Mouse (Mus musculus) embryo, embryonic 9.5 days (tissue): ENCODE data around the gene Fitm1.

Experiments used
- DNase-seq: peaks from one replicate; pipeline ENCODE4 v3.0.0-alpha.2; 2017; ENCODE audit errors: extremely low spot score

Gene Fitm1

GRCm38 (mm10) chr14:55575302-55575701, at the start of gene Fitm1:
Gene Fitm1 (plus strand): TSS chr14:55575617.
- no peak for DNase-seq

GRCm38 (mm10) chr14:55526674-55527073, 48.7 kb upstream of the Fitm1 start:
- no peak for DNase-seq

DNA sequence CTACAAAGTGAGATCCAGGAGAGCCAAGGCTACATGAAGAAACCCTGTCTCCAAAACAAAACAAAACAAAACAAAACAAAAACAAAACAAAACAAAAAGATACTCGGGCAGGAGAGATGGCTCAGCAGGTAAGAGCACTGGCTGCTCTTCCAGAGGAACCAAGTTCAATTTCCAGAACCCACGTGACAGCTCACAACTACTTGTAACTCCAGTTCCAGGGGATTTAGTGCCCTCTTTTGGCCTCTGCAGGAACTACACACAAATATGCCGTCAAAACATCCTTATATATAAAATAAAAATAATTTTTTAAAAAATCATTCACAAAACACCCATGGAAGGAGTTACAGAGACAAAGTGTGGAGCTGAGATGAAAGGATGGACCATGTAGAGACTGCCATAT, 47.5 kb upstream of the Fitm1 start:
- peak; percentile 17 for DNase-seq

DNA sequence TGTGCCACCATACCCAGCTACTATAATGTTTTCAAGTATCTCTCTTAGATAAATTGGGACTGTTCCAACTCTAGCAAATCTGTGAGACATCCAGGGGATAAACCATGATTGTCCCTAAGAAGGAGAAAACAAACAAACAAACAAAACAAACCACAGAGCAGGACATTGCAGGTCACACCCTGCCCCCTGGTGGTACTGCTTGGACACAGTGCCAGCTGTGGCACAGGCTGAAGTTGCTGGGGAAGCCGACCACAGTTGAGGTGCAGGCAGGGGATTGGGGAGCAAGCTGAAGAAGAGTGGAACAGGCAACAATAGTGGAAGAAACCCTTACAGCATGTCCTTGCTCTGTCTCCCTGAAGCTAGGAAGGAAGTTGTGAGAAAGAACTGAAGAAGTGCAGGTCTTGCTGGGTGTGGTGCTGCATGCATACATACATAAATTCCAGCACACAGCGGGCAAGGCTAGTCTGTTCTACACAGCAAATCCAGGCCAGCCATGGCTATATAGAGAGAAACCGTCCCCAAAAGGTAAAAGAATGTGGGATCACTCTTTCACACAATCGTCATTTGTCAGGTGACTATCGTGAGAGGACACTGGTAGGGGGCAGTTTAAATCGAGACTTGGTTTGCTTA, 39.2 kb upstream of the Fitm1 start:
- peak; percentile 22 for DNase-seq

DNA sequence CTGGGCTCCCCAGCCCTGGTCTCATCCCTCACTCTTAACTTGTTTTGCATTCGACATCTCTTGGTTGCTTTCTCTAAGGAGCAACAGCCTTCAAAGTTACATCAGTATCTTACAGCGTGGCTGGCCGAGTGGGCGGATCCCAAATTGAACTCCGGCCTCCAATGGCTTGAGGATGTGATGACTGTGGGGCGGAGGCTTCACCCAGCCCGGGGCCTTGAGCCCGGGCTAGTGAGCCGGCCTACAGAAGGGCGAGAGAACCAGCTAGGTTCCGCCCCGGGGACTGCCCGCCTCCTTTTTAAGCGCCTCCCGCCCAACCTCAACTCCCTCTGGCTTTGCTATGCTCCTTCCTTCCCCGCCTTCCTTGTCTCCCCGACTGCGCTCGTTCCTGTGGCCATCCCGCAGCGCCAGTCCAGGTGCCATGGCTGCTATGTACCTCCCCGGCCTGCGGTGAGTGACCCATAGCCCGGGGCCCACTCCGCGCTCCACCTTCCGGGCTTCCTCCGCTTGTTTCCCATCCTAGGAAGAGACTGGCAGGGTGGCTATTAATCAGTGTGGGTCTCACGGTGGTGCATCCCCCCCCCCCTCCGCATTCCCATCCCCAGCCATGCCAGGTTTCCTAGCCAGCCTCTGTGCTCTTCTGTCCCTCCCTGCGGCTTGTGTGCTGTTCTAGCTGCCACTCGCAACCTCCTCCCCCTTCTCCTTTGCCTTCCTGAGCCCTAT, 35.2 kb upstream of the Fitm1 start, which contains the start of gene Pck2:
TSS of gene Pck2 (plus strand) at position 200 of the 720 bp plus-strand sequence.
- peak; percentile 83 for DNase-seq

DNA sequence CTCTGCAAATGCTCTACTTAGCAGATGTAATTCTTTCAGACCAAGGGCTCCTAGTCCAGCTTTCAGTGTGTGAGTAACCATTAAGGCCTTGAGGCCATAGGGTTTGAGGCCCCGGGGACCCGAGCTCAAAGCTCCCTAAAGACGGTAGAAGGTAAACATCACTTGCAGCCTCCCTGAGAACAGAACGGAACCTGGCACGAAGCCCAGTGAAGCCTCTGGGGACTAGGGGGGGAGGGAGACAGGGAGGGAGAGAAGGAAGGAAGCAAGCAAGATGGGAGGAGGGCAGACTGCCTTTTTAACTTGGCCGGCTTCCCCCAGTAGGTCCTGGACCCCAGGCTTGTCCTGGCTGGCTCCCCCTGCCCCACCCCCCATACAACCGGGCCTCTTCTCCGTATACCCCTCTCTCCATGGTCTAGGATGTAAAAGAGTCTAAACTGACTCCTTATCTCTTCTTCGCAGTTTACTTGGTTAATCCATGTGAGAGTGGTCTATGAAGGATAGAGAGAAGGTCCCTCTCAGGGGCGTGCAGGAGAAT, 34.6 kb upstream of the Fitm1 start:
- no peak for DNase-seq

GRCm38 (mm10) chr14:55542268-55542667, 33.1 kb upstream of the Fitm1 start:
- no peak for DNase-seq

- no peak for DNase-seq
These were observed 31.1 kb upstream of the Fitm1 start for GRCm38 (mm10) chr14:55544334-55544733.

GRCm38 (mm10) chr14:55550191-55550590, 25.2 kb upstream of the Fitm1 start:
- no peak for DNase-seq

GRCm38 (mm10) chr14:55551347-55551746, 24.1 kb upstream of the Fitm1 start:
- no peak for DNase-seq

DNA sequence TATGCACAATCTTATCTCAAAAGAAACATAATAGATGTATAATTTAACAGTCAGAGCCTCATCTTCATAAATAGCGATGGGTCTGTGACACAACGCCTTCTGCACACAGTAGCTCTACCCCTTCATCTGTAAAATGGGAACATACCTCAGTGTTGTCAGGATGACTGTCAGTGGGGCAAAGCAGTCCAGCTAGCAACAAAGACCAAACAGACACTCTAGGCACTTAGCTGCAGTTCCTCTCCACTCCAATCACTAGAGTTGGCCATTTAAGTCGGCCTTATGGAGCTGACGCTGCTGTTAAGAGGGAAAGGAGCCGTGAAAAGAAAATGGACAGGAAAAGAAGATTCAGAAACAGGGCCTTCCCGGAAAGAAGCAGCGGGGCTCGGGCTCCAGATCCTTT, 23.6 kb upstream of the Fitm1 start:
- DNase-seq: no peak

- no peak for DNase-seq
These were observed 20.8 kb upstream of the Fitm1 start for GRCm38 (mm10) chr14:55554635-55555034.

DNA sequence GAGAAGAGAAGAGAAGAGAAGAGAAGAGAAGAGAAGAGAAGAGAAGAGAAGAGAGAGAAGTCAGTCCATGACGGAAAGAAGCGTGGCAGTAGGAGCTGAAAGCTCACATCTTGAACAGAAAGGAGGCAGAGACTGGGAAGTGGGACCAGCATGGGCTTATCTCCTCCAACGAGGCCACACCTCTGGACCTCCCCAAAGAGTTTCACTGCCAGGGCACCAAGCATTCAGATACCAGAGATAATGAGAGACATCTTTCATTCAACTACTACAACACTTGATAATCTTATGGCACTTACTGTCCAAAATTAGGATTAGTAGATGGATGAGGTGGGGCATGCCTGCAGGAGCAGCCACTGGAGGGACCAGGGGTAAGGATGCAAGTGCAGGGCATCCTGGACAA, 19.6 kb upstream of the Fitm1 start:
- no peak for DNase-seq

- peak; percentile 64 for DNase-seq
These were observed 18.4 kb upstream of the Fitm1 start for GRCm38 (mm10) chr14:55557003-55557402.

GRCm38 (mm10) chr14:55557587-55557986, 17.8 kb upstream of the Fitm1 start:
- DNase-seq: no peak

- no peak for DNase-seq
These were observed 16.5 kb upstream of the Fitm1 start for GRCm38 (mm10) chr14:55558740-55559448.

- peak; percentile 93 for DNase-seq
These were observed 15.6 kb upstream of the Fitm1 start, which contains the start of gene Dcaf11 for GRCm38 (mm10) chr14:55559799-55560201. Gene Dcaf11 (plus strand): TSS chr14:55560006.

- peak; percentile 99 for DNase-seq
These were observed 15.0 kb upstream of the Fitm1 start, which contains the start of gene A730061H03Rik for GRCm38 (mm10) chr14:55560202-55561073. Gene A730061H03Rik (minus strand): TSS chr14:55560406.

DNA sequence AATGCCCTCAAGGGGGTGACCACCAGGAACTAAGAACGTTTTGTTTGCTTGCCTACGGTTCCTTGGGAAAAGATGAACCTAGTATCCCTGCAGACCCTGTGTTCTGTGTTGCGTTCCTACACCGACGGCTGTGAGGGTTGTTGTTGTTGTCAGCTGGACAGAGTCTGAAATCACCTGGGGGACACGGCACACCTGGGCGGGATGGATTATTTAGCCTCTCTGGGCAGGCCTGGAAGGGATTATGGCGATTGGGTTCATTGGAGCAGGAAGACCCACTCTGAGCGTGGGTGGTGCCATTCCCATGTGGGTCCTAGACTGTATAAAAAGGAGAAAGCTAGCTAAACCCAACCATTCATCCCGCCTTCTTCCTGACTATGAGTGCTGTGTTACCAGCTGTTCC, 13.6 kb upstream of the Fitm1 start:
- DNase-seq: no peak

- no peak for DNase-seq
These were observed 12.2 kb upstream of the Fitm1 start for GRCm38 (mm10) chr14:55563249-55563648.

- DNase-seq: no peak
These were observed 9.7 kb upstream of the Fitm1 start for GRCm38 (mm10) chr14:55565748-55566147.
